Mouse (Mus musculus): ENCODE results near the gene Ccnh.
A peak's percentile ranks its signal among the peaks of the same experiment; 100 is the strongest.
"Not testable (repeated sequence)": the region's sequence is repeated elsewhere in the genome, so short reads cannot be mapped to it uniquely, and the experiment has no call there.

The Ccnh gene

DNA sequence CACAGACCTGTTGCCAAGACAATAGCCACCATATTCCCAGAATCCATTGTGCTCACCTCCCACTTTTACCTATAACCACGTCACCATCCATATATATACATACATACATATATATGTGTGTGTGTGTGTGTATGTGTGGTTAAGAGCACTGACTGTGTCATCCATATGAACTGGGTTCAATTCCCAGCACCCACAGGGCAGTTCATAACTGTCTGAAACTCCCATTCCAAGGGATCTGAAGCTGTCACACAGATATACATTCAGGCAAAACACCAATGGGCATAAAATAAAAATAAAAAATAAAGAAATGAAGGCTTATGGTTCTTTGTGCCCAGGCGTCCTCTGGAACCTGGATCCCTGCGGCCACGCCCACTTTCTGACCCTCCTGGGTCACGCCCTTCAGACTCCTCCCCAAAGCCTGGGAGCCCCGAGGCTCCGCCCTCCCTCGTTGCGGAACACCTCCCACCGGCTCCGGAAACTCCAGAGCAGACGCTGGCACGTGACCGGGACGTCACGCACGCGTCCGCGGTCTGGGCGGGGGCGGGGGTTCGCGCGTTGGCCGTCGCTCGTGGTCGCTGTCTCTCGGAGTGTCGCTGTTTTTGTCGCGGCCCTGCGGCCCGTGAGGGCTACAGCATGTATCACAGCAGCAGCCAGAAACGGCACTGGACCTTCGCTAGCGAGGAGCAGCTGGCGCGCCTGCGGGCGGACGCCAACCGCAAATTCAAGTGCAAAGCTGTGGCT lies at the start of gene Ccnh:
Gene Ccnh, plus strand, starts transcription at position 506 of the 741 bp plus-strand sequence.
- DNase-seq = peak; percentile 95 to 96

DNA sequence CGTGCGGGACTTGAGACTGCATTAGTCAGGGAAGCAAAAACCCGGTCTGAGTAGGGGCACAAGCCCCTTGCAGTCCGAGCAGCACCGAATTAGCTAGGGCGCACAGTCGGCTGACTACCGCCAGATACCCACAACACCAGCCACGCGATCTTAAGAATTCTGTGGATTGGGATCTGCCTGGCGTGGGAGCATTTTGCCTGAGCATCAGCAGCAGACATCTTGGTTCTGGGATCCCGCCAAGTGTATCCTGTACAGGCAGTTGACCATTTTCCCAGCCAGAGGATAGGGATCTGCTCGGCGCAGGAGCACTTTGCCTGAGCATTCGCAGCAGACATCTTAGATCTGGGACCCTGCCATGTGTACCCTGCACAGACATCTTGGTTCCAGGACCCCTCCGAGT lies 45.8 kb upstream of the Ccnh start:
- DNase-seq = not testable (repeated sequence)

DNA sequence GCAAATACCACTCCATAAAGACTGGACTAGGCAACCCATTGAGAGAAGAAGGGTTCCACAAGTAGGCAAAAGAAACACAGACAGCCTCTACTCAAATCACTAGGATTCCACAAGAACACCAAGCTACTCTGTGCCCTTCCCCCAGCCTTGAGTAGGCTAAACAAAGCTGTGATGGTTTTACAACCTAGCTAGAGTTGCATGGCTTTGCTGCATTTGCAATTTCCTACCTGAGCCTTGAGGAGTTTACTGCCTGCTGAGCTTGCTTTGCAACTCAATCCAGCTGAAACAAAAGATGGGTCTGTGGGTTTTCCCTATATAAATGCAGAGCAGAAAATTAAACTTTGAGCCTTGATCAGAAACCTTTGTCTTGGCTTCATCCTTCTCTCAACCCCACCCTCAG lies 42.7 kb upstream of the Ccnh start:
- no peak for DNase-seq

DNA sequence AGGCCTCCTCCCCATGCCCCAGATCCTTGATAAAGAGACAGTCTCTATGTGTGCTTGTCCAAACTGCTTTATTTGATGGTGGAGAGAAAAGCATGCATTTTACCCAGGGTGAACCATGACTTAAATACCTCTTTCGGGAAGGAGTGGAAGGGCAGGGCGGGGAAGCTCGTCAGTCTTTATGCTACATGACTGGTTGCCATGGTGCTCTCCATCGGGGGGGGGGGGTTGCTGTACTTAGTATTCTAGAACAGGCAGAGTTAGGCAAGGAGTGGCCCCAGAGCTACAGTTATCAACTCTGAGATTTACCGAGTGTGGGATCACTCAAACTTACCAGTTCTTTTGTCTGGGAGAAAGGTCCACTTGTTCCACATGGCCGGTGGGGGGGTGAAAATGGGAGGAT lies 34.5 kb upstream of the Ccnh start:
- no peak for DNase-seq

DNA sequence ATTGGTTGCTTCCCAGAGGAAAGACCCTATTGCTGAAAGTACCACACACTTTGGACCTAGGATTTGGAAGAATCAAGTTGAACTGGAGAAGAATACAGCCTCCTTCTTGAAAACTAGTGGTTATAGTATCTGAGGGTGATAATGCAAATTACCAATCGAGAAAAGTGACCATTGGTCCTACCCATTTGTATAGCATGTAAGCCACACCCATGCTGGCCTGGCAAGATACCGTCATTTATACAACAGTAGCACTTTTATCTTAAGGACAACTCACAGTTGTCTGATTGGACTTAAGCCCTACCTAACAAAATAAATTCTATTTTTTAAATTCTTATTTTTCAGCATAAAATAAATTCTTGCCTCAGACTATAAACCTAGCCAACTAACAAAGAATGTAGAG lies 29.2 kb upstream of the Ccnh start:
- no peak for DNase-seq

DNA sequence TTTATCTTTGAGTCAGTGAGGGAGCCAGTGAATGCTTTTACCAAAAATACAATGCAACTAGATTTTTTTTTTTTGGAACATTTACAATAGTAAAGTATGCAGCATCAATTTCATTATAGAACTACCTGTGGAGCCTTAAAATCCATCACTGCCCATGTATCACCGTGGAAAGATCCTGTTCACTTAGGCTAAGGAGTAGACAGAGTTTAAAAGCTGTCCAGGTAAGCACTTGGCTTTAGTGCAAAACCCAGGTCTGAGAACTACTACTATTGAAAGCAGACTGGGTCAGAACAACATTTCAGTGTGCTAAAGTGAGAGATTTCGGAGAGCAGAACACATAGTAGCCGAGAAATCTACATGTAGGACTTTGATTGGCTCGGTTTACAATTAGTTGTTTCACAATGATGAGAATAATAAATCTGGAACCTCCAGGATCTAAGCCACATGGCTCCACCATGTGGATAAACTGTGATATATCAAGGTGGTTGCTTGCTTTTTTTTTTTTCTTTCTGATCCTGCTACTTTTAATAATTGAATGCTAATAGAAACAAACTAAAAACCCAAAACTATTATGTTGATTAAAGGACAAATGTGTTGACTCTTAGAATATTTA lies 24.6 kb upstream of the Ccnh start:
- DNase-seq = no peak

DNA sequence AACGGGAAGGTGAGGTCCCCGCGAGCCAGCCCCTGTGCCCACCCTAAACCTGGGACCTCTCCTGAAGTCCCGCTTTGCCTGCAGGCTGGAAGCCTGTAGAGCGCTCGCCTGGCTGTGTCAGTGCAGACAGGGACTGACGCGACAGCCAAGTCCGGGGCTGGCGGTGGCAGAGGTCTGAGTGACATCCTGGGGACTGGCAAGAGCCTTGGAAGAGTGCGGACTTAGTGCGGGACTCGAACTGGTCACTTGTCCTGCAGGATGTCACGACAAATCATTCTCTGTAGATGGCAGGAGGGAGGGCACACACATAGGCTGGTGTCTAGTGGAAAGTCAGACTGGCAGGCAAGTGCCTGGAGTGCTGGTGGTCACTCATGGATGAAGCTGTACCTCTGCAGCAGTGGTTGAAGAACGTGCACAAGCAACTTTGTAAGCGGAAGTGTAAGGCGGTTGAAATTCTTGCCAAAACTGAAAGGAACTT lies 475 bp downstream of the Ccnh start:
- DNase-seq = peak; percentile 24 to 51

DNA sequence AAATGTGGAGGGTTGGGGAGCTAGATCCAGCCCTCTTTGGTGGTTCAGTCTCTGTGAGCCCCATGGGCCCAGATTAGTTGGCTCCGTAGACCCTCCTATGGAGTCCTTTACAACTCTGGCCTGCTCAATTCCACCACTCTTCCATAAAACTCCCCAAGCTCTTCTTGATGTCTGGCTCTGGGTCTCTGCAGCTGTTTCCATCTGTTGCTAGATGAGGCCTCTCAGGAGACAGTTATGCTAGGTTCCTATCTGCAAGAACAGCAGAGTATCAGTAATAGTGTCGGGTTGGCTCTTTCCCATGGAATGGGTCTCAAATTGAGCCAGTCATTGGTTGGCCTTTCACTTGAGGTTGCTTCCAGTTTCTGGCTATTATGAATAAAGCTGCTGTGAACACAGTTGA lies 2.0 kb downstream of the Ccnh start:
- DNase-seq = no peak

DNA sequence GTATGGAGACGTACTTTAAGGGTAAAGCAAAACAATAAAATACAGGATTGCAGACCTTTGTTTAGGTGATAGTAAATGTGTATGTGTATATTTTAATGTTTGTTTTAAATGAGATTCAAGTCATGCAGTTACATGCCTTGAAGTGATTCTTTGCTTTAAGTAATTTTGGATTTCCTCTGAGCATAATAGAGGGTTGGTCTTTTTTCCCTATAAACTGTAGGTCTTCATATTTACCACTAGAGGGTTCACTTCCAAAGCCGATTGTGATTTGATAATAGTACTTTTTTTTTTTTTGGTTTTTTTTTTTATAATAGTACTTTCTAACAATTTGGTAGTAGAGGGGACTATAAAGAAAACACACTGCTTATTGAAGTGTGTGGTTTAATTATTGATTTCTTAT lies 18.3 kb downstream of the Ccnh start:
- no peak for DNase-seq

DNA sequence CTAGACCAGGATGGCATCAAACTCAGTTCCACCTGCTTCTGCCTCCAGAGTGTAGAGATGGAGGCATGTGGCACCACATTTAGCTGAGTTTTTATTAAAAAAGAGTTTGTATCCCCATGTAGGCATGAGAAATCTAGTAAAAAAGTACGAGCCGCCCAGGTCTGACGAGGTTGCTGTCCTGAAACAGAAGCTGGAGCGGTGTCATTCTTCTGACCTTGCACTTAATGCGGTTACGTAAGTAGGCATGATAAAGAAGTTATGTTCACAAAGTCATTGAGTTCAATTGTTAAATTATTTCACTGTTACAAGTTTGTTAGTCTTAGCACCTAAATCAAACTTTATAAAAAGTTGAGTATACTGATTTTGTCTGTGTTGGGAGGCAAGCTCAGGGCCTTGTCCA lies 19.4 kb downstream of the Ccnh start:
- no peak for DNase-seq

DNA sequence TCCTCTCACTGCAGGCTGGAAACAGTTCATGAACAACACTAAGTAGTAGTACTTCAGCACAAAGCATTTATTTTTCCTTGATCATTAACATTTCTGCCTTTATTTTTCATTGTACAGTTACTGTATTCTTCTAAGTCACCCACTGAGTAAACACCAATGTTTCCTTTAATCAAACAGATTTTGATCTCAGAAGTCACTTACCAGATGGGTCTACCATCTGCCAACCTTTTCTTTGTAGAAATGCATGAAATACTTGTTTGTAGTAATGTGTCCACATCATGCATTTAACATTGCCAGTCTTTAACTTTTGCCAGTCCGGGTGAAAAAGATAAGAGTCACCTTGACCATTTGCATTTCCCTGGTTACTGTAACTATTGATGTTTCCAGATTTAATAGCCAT lies 21.1 kb downstream of the Ccnh start:
- no peak for DNase-seq

DNA sequence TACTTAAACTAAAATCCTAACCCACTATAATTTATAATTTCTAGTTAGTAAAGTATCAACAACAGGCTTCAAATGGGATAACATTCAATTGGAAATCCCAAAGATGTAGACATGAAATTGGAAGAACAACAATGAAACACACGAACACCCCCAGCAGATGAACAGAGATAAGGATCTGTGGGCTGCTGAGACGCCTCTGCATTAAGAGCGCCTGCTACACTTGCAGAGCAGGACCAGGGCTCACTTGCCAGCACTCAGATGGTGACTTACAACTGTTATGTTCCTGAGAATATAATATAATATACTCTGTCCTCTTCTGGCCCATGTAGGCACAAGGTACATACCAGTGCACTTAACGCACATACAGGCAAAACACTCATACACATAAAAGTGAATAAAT lies 29.4 kb downstream of the Ccnh start:
- no peak for DNase-seq

DNA sequence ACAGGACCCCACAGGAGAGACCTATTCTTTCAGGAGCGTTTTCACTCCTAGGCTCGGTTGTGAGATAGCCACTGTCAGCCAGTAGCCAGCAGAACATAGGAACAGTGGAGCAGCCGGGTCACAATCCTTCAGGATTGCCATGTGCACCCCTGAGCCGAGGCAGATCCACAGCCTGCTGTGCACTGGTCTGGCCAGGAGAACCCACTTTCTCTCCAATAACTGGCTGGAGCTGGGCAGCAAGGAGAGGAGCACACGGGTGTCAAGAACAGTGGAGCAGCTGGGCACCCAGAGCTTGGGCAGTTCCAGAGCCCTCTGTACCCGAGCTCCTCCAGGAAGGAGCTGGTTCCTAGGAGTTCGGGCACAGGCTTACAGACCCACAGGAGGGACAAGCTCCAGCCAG lies 49.6 kb downstream of the Ccnh start:
- DNase-seq = no peak
